Mouse (Mus musculus) erythroblast, adult 5-6 weeks (primary cell): Measurements from ENCODE around the gene Phf13. TPM values are rescaled to one million over a fixed set of nuclear protein-coding genes. Genes with fewer than 3 reads are reported as not detected.

Experiments used
- ATAC-seq: replicated peaks from 2 replicates; pipeline ENCODE4 v1.8.0; 2016; ENCODE audit warnings: moderate number of reproducible peaks, mild to moderate bottlenecking, moderate TSS enrichment, inconsistent platforms; ENCODE audit not compliant: poor library complexity, low FRiP score, severe bottlenecking
- total RNA-seq, 2 experiments: library from RNA; stranded (forward) in 1 of 2; stranded (reverse) in 1 of 2; fragments of 150-400 nt in 1 of 2; fragments of 200-764, 138-1000 nt in 1 of 2; gene quantifications; 2 replicates each; pipeline versions ENCODE4 v1.2.3 to v1.2.4; 2015 to 2017; ENCODE audit warnings: low replicate concordance in 2 of 2

The Phf13 gene
- total RNA-seq, 2 experiments from 2014 or later, result 0.85 to 1.9 TPM

- ATAC-seq, result no peak
Observed at GRCm38 (mm10) chr4:152019073-152019472, 23.0 kb upstream of the Phf13 start.

GRCm38 (mm10) chr4:152013036-152013813 is 17.2 kb upstream of the Phf13 start:
- no peak for ATAC-seq

DNA sequence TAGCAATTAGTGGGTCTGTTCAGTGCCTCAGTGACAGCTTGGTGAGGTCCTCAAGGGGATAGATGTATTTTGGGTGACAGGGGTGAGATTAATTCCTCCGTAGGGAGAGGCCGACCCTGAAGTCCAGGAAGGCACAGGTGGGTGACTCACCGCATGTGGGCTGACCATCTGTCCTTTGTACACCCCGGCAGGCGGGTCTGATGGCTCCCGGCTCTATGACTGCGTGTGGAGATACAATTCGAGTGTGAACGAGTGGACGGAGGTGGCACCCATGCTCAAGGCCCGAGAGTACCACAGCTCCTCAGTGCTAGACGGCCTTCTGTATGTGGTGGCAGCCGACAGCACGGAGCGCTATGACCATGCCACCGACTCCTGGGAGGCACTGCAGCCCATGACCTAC is 16.1 kb upstream of the Phf13 start:
- no peak for ATAC-seq

DNA sequence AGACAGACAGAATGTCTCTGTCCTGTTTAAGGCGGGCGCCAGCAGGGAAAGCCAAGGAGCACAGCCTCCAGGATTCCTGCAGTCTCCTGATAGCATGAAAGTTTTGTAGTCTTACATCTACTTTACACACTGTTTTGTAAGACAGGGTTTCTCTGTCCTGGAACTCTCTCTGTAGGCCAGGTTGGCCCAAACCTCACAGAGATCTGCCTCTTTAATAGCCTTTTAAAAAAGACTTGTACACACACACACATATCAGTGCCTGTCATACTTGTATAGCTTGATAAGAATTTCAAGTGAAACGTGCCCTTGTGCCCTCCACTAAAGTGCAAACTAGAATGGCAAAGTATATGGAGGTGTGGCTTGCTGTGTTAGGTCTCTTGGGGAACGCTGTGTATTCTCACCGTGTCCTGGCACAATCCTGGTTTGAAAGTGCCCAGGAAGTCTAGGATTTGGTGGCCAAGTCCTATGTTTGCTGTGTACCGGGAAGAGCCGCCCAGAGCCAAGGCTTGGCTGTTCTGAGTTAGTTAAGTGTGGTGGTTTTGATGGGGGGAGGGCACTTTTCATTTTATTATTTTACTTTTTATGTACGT is 15.2 kb upstream of the Phf13 start:
- no peak for ATAC-seq

DNA sequence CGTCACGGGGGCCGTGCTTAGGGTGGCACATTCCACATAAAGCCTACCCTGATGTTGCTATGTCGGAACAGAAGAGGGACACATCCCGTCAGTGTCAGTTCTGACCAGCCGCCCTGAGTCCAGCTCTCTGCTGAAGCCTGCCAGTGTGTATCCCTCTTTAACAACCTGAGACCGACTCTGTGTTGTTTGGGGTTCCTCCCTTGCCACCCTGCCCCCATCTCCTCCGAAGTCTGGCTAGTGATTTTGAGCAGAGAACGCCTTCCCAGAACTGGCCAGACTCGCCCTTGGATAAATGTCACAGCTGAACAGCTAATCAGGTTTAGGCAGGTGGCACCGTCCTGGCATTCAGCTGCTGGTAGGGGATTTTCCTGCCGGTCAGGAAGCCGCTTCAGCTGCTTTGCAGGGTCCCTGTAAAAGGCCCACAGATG is 14.7 kb upstream of the Phf13 start:
- peak; percentile 31 for ATAC-seq

DNA sequence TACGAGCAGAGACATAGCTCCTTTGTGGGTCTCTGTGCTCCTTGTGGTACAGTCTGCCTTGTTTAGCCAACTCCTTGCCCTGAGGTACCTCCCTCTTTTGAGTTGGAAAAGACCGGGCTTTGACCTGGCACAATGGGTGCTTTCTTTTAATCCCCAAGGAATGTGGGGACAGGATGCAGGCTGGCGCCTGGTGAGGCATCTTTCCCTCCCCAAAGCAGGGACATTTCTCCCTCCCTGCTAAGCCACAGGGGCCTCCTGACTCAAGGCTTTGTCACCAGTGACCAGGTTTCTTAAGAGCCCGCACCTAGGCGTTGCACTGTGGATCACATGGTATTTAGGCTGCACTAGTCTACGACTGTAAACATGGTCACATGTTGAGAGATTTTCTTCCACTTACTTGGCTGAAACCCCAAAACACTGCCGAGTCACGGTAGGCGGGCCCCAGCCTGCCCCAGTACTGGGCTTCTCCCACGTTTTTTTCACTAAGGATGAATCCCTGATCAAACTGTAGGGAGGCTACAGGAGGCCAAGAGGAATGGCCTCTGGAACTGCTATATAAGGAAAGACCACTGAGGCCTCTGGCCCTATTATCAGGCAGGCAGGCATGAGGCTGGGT is 14.1 kb upstream of the Phf13 start:
- ATAC-seq, result peak; percentile 76

DNA sequence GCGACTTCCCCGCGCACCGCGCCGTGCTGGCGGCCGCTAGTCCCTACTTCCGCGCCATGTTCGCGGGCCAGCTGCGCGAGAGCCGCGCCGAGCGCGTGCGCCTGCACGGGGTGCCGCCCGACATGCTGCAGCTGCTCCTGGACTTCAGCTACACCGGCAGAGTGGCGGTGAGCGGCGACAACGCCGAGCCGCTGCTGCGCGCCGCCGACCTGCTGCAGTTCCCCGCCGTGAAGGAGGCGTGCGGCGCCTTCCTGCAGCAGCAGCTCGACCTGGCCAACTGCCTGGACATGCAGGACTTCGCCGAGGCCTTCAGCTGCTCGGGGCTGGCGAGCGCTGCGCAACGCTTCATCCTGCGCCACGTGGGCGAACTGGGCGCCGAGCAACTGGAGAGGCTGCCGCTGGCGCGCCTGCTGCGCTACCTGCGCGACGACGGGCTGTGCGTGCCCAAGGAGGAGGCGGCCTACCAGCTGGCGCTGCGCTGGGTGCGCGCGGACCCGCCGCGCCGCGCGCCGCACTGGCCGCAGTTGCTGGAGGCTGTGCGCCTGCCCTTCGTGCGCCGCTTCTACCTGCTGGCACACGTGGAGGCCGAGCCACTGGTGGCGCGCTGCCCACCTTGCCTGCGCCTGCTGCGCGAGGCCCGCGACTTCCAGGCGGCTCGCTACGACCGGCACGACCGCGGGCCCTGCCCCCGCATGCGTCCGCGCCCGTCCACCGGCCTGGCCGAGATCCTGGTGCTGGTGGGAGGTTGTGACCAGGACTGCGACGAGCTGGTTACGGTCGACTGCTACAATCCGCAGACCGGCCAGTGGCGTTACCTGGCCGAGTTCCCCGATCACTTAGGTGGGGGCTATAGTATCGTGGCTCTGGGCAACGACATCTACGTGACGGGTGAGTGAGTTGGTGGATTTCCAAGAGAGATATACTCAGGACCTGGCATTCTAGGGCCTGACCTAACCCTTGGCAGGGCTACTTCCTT is 13.3 kb upstream of the Phf13 start:
- no peak for ATAC-seq

DNA sequence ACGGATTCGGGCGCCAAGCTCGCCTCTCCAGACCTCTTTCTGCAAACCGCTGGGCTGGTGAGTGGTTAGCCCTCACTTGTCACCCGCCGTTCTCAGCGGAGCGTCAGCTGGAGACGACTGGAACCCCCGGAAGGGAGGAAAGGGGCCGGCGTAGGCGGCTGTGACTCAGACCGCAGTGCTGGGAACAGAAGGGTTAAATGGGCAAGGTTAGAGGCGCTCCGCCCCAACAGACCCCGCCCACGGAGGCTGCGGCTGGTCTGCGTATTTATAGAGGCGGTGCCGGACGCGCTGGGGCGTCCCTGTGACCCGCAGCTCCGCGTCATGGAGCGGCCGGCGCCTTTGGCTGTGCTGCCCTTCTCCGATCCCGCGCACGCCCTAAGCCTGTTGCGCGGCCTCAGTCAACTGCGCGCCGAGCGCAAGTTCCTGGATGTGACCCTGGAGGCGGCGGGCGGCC is 12.6 kb upstream of the Phf13 start, which contains the start of gene Klhl21:
Gene Klhl21, plus strand, starts transcription at position 182 of the 454 bp plus-strand sequence.
- ATAC-seq, result peak; percentile 80

GRCm38 (mm10) chr4:152008148-152008500 is 12.1 kb upstream of the Phf13 start:
- ATAC-seq, result no peak

DNA sequence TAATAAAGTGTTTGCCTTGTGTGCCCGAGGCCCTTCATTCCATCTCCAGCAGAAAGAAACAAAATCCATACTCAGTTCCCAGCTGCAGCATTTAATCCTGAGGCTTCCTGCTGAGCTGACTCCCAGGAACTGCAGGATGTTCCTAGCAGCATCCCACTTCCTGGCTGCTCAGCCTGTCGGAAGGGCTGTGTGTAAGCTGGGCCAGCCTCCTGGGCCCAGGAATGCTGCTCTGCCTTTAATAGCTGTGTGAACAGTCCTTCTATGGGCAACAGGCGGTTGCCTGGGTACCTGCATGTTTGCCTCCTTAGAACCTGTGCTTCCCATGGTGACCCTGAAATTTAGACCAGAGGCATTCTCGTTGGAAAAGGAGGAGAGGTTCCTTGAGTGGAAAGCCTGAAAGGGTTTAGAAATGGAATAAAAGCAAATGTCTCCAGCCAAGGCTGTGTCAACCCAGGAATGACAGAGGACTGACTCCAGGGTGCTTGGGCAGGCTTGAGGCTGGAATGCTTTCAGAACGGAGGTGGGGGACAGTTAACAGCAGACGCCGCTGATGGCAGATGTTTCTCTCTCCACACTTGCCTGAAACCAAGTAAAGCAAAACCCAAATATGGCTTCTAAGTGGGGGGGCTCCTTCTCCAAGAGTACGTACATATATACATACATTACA is 11.6 kb upstream of the Phf13 start:
- no peak for ATAC-seq

- no peak for ATAC-seq
Observed at GRCm38 (mm10) chr4:152006812-152007211, 10.8 kb upstream of the Phf13 start.

DNA sequence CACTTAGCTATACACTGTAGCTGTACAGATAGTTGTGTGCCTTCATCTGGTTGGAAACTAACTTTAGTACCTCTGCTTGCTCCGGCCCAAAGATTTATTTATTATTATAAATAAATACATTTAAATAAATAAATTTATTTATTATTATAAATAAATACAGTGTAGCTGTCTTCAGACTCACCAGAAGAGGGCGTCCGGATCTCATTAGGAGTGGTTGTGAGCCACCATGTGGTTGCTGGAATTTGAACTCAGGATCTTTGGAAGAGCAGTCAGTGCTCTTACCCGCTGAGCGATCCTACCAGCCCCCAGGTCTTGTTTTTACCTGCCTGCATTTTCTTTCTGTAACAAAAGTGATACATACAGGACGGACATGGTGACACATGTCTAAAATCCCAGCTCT is 10.1 kb upstream of the Phf13 start:
- no peak for ATAC-seq

GRCm38 (mm10) chr4:152002063-152002462 is 6.0 kb upstream of the Phf13 start:
- ATAC-seq, result no peak

GRCm38 (mm10) chr4:152001335-152001734 is 5.3 kb upstream of the Phf13 start:
- no peak for ATAC-seq

DNA sequence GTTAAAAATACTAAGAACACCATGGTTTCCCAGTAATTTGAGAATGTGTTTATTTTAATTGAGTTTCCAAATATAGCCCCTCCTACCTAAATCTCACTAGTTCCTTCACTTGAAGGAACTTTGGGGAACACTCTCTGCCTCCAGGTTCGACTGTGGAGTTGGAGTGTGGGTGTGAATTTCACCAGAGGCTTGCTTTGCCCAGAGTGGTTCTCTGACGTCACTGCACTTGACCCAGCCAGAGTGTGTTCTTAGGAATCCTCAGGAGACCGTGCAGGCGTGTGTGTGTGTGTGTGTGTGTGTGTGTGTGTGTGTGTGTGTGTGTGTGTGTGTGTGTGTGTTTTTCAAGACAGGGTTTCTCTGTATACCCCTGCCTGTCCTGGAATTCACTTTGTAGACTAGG is 4.8 kb upstream of the Phf13 start:
- no peak for ATAC-seq

DNA sequence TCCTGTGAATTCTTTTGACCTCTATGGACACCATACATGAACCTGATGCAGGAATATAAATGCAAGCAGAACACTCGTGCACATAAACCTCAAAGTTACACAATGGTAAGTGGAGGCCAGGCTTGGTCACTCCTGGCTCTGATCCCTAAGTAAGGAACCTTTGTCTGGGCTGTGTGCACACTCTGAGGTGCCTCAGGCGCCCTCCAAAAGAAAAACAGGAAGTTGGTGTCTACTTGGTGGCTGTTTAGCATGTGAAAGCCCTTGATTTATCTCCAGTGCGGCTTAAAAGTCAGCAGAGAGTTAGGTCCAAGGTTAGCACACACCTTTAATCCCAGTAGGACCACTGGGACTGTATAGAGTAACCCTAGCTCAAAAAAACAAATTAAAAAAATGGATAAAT is 3.4 kb upstream of the Phf13 start:
- ATAC-seq, result no peak

GRCm38 (mm10) chr4:151997701-151998100 is 1.6 kb upstream of the Phf13 start:
- no peak for ATAC-seq

DNA sequence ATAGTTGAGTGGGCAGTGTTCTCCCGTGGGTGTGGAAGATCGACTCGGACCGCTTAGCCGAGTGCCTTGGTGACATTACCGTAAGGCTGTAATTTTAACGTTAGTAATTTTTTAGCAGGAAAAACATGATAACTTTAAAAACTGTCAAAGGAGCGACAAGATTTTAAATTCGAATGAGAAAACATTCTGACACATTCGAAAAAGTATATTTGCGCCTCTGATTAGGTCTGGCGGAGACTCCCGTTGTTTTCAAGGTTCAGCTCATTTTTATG is 829 bp upstream of the Phf13 start:
- ATAC-seq, result no peak

- ATAC-seq, result no peak
Observed at GRCm38 (mm10) chr4:151995371-151996172, 486 bp downstream of the Phf13 start.
